Mouse (Mus musculus) adipocyte (in vitro differentiated cells): ENCODE measurements around the gene Specc1l.
A peak's percentile ranks its signal among the peaks of the same experiment; 100 is the strongest.
"Not testable (repeated sequence)": the region's sequence is repeated elsewhere in the genome, so short reads cannot be mapped to it uniquely, and the experiment has no call there.

Source experiments
- DNase-seq: peaks from one replicate; pipeline ENCODE4 v3.0.0-alpha.2; 2016; ENCODE audit warnings: low spot score

Specc1l gene

GRCm38 (mm10) chr10:75283821-75284220 lies 71.9 kb downstream of the Specc1l start:
- DNase-seq: no peak

- no peak for DNase-seq
These were observed 76.7 kb downstream of the Specc1l start for GRCm38 (mm10) chr10:75288579-75288978.

- no peak for DNase-seq
These were observed 77.5 kb downstream of the Specc1l start for GRCm38 (mm10) chr10:75289392-75289791.

- DNase-seq: no peak
These were observed 78.8 kb downstream of the Specc1l start for GRCm38 (mm10) chr10:75290650-75291049.

- DNase-seq: no peak
These were observed 79.5 kb downstream of the Specc1l start for GRCm38 (mm10) chr10:75291338-75291737.

GRCm38 (mm10) chr10:75292206-75292605 lies 80.3 kb downstream of the Specc1l start:
- not testable (repeated sequence) for DNase-seq

- DNase-seq: no peak
These were observed 81.4 kb downstream of the Specc1l start for GRCm38 (mm10) chr10:75293288-75293687.

GRCm38 (mm10) chr10:75294362-75294761 lies 82.5 kb downstream of the Specc1l start:
- no peak for DNase-seq

- no peak for DNase-seq
These were observed 83.1 kb downstream of the Specc1l start for GRCm38 (mm10) chr10:75294926-75295325.

- DNase-seq: no peak
These were observed 86.7 kb downstream of the Specc1l start for GRCm38 (mm10) chr10:75298608-75299007.

GRCm38 (mm10) chr10:75299785-75300418 lies 88.0 kb downstream of the Specc1l start:
- DNase-seq: peak; percentile 68

GRCm38 (mm10) chr10:75301195-75301806 lies 89.4 kb downstream of the Specc1l start:
- no peak for DNase-seq

- no peak for DNase-seq
These were observed 90.1 kb downstream of the Specc1l start for GRCm38 (mm10) chr10:75301937-75302336.

- no peak for DNase-seq
These were observed 90.7 kb downstream of the Specc1l start for GRCm38 (mm10) chr10:75302536-75302935.

GRCm38 (mm10) chr10:75303324-75304048 lies 91.6 kb downstream of the Specc1l start:
- no peak for DNase-seq

- no peak for DNase-seq
These were observed 92.2 kb downstream of the Specc1l start for GRCm38 (mm10) chr10:75304049-75304405.

GRCm38 (mm10) chr10:75304413-75304812 lies 92.5 kb downstream of the Specc1l start:
- no peak for DNase-seq

- no peak for DNase-seq
These were observed 95.3 kb downstream of the Specc1l start for GRCm38 (mm10) chr10:75307130-75307529.

GRCm38 (mm10) chr10:75312361-75312760 lies 100.5 kb downstream of the Specc1l start:
- no peak for DNase-seq

- DNase-seq: no peak
These were observed 102.5 kb downstream of the Specc1l start for GRCm38 (mm10) chr10:75314190-75314980.

- DNase-seq: no peak
These were observed 103.9 kb downstream of the Specc1l start for GRCm38 (mm10) chr10:75315756-75316155.

GRCm38 (mm10) chr10:75316472-75316871 lies 104.6 kb downstream of the Specc1l start:
- DNase-seq: no peak

GRCm38 (mm10) chr10:75316872-75316907 lies 104.8 kb downstream of the Specc1l start, which contains the start of gene Adora2a:
TSS of gene Adora2a (plus strand) at chr10:75316877.
- no peak for DNase-seq
